Mouse (Mus musculus) kidney, postnatal 10 days (tissue): ENCODE results near the gene Tmem119.

Experiments
- DNase-seq: peaks from one replicate; pipeline ENCODE4 v3.0.0; 2021; ENCODE audit warnings: mixed read lengths

Gene Tmem119

DNA sequence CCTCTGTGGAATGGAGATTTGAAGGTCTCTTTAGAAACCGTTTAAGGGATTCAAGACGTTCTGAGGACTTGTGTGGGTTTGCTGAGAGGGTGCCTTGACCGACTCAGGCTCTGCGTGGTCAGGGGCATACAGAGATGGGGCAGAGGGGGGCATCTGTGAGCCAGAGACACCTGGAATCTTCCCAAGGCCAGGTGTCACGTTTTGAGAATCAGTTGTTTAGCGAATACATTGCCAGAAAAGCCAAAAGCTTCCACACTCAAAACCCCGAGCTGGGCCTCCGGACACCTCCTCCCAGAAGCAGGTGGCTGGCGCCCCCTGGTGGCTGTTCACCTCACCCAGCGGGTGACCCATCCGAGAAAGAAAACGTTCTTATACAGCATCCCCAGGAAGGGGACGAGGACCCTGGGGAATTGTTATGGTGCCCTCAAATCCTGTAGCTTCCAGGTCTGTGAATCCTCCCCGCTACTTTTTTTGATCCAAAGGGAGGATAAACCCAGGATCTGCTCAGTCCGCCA, 15.4 kb upstream of the Tmem119 start:
- DNase-seq = peak; percentile 88

DNA sequence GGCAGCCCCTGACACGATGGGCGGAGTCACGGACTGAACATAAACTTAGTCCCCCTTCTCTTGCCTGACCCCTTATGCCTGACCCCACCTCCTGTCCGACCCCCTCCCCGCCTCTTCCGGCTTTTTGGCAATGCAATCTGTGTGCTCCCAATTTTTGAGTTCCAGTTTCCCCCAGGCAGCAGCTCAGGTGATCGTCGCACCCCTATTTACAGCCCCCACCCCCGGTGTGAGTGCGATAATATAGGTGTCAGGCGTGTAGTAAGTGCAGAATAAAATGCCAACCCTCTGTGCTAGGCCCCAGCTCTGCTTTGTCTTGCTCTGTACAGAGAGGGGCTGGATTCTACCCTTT, 14.7 kb upstream of the Tmem119 start:
- DNase-seq = no peak

DNA sequence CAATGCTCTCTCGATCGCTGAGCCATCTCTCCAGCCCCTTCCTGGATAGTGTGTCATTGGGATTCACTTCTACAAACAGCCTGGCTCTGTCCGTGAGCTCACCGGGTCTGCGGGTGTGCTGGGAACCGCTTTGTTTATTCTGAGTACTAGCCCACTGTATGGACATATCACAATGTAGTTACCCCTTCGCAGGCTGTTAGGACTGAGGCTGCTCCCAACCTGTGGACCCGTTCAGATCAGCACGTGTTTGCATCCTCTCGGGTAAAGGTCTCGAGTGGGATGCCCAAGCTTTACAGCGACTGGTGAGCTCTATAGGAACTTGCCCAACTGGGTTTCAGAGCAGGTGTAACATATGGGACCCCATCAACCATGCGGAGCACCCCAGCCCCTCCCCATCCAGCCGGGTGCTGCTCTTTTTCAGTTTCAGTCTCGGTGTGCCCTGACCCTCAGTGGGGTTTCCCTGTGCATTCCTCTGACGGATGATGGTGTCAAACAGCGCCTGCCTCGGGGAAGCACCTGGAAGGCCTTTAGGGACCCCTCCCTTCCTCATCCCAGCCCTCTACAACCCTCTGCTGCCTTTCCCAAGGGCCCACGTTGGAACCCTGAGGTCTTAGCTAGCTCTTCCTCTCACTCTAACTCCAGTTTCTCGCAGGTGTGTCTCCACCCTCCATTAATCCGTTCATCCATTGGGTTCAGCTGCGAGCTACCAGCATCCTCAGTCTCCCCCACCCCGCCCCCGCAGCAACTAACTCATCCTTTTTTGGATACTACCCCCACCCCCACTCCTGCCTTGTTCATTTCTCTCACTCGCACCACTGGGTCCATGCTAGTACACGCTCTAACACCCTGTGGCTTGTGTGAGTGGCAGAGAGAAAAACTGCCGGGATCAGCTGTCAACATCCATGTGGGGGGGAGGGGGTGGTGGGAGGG, 14.1 kb upstream of the Tmem119 start:
- DNase-seq = no peak

DNA sequence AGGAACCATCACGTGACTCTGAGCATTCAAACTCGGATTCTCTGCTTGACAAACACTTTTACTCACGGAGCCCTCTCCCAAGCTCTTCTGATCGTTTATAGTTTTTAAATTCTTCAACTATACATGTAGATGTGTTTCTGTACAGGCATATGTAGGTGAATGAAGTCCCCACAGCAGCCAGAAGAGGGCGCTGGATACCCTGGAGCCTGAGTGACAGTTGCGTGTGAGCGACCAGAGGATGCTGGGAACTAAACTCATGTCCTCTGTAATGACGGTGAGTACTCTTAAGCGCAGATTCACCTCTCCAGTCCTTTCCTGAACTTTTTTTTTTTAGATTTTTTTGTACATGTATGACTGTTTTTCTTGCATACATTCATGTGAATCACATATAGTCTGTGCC, 13.3 kb upstream of the Tmem119 start:
- peak; percentile 26 for DNase-seq

DNA sequence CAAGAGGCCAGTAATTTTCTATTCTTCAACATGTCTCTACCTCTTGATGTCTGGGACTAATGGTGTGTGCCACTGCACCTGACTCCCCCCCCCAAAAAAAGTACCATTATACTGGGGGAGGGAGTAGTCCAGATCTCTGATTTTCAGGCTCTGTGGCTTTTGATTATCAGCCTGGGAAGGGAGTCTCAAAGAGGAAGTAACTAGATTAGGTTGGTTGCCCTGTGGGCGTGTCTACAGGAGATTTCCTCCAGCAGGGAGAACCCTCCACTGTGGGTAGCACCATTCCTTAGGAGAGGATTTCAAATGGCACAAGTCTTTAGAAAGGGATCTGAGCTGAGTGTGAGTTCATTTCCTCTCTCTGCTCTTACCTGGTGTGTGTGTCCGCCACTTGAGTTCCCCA, 12.3 kb upstream of the Tmem119 start:
- no peak for DNase-seq

DNA sequence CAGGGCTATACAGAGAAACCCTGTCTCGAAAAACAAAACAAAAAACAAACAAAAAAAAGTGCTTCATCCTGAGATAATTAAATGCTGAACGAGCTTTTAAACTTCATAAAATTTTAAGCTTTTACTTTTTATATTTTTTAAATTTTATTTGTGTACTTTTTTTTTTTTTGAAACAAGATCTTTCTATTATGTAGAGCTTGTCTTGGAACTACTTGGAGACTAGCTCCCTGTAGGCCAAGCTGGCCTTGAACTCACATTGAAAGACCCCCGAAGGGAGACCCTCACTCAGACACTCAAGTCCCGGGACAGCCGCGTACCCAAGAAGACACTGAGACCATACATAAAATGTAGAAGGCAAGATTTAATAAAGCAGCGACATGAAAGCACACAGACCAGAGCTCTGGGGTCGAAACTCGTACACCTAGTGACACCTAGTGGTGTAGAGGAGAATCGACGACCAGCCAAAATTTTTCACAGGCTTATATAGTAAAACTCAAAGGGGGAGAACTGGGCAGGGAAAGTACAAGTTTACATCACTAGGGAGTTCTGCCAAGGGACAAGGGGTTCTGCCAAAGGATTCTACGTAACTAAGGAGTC, 11.6 kb upstream of the Tmem119 start:
- peak; percentile 57 for DNase-seq

DNA sequence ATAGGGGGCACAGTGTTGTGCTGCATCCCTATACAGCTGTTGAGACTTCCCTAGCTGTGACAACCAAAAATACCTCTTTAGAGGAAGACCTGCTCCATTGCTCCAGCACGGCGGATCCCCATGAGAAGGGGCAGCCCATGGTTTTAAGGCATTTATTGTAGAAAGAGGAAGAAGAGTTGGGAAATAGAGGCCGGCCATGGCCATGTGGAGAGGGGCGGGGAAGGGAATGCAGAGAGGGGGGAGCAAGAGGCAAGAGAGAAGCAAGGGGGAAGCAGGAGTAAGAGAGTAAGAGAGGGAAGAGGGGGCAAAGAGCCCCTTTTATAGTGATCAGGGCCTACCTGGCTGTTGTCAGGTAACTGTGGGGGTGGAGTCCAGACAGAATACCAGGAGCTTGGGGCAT, 9.8 kb upstream of the Tmem119 start:
- no peak for DNase-seq

DNA sequence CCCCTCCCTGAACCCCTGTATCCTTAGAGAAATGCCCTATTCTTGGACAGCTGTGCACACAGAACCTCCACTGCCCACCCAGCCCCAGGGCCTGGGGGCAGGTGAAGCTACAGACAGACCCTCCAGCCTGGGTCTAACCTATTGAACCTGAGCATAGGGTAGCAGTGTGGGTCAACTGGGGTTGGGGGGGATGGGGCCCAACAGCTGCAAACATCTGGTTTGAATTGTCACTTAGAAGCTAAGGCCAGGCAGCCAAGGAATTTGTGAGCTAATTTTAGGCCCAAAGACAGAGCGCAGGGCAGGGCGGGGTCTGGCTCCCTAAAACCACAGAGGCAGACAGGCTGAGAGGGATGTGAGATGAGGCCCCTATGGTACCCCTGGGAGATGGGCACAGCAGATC, 7.9 kb upstream of the Tmem119 start:
- DNase-seq = peak; percentile 59

DNA sequence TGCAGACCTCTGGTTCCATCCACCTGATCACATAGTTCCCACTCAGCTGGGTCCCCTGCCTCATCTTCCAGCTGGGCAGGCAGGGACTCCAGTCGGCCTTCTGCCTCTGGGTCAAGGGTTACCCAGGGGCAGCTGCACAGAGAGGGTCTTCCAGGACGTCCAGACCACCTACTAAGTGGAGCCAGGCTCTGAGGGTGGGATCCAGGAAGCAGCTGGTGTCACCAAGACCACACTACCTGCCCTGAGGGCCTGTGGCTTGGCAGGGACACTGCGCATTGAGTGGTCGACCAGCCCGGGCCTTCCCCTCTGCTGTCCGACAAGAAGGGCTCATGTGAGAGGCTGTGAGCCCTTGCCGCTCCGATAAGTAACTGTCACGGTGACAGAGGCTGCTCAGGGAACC, 7.4 kb upstream of the Tmem119 start:
- DNase-seq = peak; percentile 19

DNA sequence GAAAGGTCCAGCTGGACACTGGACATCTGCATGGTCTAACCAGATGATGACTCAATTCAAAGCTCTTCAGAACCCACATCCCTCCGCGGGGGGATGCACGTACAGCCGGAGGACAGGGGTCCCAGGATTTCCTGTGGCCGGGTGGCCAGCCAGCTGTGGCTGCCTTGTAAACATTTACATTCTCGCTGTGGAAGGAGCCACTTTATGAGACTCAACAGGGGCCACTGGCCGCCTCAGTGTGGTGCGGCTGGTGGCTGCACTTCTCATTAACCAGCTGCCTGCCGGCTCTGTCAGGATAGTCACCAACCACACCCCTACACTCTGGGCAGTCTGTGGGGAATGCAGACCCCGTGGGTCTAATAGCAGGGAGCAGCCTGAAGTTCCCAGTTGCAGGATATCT, 6.1 kb upstream of the Tmem119 start:
- peak; percentile 57 for DNase-seq

DNA sequence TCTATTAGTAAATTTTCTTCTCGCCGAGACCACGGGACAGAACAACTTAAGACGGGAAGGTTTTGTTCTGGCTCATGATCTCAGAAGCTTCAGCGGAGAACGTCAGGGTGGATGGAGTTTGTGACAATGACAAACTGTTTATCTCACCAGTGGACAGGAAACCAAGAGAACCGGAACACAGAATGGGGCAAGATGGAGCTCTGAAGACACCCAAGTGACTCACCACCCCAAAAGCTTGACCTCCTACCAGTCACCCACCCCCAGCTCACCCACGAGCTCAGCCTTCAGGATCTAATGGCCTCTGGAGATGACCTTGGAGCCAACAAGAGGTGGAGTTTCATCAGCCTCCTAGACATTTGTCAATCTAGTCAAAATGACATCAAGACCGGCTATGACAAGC, 5.0 kb upstream of the Tmem119 start:
- DNase-seq = no peak

DNA sequence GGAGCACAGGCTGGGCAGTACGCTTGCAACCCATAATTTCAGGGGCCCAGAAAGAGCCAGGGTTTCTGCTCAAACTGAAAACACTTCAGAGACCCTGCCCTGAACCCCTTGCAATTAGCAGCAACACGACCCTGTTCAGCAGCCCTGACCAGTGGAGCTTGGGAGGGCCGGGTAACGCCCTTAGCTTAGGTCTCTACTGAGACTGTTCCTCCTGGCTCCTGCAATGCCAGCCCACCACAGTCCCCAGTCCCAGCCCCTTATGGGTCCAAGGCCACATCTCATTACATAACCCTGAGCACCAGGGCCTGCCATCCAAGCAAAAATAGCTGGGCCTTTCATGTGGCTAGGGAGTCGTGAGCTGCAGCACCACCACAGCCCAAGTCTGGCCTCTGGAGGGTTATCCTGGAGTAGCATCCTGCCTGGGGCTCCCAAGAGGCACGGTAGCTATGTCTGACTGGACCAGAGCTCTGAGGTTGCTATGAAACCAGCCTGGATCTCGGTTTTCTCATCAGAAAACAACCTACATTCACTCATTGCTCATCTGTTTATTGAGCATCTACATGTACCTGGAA, 4.2 kb upstream of the Tmem119 start:
- DNase-seq = no peak

DNA sequence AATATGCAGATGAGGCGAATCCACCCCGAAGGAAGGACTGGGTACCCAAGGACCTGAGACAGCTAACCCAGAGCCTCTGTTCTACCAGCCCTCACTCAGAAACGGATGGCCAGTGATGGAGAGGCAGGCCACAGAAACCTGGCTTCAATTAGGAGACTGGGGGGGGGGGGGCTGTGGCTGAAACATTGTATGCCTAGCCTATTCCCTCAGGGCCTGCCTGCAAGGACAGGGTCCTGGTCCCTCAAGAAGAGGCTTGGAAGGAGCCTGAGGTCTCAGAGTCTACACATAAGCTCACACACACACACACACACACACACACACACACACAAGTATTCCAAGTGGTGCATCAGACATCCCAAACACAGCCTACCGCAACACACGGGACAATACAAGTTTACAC, 625 bp downstream of the Tmem119 start:
- DNase-seq = no peak

DNA sequence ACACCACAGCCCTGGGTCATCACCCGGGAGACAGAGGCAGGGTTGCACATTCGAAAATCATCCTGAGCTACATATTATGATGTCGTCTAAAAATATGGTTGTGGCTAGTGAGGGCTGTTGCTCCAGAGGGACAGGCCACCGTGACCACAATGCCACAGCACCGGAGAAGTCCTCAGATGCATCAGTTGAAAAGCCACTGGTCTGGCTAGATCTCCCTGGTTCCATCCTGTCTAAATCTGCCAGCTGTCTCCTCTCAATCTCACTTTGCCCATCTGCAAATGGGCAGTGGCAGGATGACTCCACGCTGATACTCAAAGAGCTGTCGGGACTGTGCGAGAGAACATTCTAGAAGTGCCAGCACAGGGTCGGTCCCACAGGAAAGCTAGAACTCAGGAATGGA, 1.8 kb downstream of the Tmem119 start:
- no peak for DNase-seq

DNA sequence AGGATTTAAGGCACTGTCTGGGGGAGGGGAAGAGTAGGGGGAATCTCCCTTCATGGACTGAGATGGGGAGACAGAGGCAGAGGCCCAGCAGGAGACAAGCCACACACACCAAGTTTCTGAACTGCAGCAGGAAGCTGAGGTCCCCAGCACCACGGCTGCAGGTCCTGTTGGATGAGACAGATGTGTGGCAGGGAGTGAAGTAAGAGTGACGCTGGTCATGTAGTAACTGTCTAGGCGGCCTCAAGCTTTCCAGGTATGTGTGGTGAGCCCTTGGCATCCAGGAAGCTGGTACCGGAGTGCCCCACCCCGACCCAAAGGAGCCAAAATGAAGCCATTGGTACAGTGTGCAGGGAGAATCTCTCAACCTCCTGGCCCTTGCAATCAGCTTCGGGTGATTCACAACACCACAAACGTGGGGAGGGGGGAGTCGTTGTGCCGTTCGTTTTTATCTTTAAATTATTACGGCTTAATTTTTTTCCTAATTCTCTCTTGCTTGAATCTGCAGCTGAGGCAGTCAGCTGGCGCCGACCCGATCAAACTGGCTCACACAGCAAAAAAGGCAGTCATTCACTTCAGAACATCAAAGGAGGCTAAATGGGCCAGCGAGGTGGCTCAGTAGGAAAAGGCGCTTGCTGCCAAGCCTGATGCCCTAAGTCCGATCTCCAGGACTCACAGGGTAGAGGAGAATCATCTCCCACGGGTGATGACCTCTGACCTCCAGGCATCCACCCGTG, 3.0 kb downstream of the Tmem119 start:
- peak; percentile 28 for DNase-seq

DNA sequence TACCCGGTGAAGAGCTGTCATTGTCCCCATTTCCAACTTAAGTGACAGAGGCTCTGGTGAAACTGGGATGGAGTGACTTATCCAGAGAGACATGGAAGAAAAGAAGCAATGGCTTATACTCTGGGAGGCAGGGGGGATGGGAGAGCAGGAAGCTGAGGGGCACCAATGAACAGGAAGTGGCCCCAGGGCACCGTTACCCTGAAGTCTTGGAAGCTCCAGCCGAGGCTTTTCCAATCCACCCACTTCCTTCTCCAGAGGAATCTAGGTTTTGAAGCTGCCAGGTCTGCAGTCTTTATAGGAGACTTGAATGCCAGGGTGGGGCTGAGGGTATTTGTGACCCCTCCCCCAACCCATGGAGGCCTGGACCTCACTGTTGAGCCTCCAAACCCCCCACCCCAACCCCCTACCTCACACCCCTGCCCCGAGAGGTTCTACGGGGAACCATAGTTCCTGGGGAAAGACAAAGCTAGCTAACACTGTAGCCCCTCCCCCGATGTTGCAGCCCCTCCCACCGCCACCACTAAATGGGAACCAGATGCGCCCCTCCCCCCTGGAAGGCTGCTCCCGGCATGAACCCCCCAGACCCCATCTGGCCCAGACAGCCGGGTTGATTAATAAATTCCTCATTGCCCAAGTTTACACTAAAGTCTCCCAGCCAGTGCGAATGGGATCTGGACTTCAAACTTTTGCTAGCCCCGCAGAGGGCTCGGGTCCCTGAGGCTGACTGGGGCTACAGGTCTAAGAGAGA, 3.7 kb downstream of the Tmem119 start:
- peak; percentile 83 for DNase-seq

DNA sequence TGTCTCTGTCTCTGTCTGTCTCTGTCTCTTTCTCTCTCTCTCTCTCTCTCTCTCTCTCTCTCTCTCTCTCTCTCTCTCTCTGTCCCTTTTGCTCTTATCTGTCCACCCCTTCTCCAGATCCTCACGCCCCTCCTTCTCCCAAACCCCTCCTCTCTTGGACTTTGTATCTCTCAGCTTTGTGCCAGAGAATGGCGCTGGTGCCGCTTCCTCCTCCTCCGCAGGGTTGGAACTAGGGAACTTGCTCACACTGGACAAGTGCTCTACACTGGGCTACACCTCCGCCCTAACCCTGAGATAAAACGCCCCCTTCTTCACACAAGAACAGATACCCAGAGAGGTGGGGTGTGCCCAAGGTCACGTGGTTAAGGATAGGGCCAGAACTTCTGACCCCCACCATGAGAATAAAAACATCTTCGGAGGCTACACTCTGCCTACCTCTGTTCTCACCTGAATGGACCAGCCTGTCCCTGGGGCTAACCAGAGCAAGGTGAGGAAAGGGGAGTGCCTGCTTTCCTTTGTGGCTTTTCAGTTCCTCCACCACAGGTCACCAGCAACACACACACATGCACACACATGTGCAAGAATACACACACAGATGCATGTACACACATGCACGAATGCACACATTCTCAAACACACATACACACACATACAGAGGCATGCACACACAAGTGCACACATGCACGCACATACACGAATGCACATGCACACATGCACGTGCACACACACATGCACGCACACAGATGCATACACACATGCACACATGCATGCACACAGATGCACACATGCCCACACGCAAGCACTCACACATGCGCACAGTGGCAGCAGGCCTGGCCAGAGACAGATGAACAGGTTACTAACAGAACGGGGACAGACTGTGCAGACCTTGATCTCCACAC, 8.9 kb downstream of the Tmem119 start:
- peak; percentile 58 for DNase-seq

DNA sequence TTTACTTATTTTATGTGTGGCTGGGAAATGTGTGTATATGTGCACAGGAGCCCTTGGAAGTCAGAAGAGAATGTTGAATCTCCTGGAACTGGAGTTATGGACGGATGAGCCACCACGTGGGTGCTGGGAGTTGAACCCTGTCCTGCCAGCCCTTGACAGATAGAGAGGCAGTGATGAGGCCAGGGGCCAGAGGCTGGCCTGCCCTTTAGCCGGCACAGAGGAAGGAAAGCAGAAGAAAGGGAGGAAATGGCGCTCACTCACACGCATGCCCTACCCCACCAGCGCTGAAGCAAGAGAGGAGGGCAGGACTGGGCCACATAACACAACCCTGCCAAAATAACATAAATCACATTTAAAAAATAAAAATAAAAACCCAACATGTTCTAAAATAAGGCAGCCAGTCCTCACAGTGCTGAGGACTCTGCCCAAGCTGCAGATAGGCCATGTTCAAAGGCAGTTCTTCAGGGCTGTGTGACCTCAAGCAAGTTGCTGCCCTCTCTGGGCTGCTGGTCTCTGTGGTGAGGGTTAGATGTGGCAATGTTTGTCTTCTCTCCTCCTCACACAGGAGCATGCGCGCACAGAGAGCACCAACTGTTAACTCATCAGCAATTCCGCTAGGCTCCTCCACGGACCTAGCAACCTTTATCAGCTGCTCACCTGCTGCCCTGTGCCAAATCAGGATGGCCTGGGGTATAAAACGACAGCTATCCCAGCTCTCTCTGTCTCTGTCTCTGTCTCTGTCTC, 9.7 kb downstream of the Tmem119 start:
- peak; percentile 72 for DNase-seq

DNA sequence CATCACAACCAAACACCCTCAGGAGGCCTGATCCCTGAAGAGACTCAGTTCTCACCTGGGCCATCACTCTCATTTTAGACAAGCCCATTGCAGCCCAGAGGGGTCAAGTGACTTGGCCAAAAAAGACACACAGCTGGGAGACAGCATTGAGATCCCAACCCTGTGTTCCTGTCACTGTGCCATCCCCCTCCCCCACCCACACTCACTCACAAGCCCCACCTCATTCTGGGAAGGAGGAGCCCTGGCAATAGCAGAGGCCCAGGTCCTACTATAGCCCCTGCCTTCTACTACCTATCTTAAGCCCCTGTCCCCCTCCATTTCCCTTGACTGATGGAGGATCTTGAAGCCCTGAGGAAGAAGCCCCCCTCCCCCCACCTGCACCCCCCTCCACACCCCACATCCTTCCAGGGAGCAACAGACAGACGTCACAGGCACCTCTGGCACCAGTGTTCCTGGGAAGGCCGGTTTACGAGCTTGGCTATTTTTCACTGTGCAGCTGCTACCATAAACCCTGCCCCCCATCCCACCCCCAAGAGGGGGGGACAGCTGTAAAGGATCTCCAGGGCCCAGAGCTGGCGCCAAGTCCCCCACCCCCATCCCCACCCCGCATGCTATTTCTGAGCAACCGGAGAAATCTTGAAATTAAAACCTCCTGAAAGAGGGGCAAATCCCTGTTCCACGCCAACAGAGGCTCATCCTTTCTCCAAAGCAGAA, 11.1 kb downstream of the Tmem119 start:
- peak; percentile 88 for DNase-seq

DNA sequence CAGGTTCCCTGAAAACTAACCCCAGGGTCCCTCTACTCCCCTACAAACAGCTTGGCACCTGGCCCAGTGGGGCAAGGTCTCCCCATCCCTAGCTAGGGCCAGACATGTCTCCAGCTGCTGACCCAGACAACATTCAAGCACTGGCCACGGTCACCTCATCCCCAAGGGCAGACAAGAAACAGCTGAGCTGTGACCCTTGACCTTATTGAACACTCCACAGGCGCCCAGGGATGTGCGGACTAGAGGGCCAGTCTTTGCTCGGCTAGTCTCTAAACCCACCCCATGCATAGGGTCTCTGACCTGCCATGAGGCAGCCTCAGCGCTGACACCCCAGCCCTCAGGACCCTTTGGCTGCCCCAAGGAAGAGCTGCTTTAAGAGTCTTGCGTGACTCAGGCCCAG, 11.7 kb downstream of the Tmem119 start:
- DNase-seq = peak; percentile 66
